Mouse (Mus musculus): Measurements from ENCODE around the gene Ergic1.

The Ergic1 gene

DNA sequence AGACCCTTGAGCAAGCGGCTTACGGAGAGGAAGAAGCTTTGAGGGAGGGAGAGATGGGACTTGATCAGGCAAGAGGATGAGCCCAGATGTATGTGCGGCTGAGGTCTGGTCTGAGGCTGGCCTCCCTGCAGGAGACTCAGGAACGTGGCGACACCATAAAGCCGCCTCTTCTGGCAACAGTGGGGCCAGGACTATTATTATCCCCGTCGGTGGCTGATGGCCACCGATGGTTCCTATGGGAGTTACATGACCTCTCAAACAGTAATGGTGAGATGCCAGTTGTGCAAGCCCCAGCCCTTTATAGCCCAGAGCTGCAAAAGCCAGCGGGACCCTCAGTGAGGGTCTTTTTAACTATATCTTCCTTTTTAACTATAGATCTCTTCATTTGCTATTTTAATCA, 63.7 kb downstream of the Ergic1 start:
- no peak for DNase-seq (ENCODE audit: low read depth, low spot score)

DNA sequence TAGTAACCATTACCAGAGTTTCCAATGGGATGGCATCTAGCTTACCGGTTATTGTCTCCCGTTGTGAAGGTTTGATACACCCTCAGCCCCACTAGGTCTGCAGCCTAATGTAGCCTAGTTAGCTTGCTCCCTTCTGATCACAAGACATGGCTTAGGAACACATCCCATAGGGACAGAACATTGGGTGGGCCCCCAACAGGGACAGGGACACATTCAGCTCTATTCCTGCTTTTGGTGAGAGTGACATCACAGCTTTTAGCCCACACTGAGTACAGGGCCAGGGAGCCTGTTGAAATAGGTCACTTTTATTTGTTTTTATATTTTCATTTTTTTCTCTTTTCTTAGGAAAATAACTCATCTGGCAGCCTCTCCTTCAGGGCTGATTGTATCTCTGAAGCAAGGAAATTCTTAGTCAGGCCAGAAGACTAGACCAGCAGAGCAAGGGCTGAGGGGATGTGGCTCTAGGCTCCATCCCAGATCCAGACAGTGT, 64.3 kb downstream of the Ergic1 start:
- DNase-seq (ENCODE audit: low read depth, low spot score), result no peak

DNA sequence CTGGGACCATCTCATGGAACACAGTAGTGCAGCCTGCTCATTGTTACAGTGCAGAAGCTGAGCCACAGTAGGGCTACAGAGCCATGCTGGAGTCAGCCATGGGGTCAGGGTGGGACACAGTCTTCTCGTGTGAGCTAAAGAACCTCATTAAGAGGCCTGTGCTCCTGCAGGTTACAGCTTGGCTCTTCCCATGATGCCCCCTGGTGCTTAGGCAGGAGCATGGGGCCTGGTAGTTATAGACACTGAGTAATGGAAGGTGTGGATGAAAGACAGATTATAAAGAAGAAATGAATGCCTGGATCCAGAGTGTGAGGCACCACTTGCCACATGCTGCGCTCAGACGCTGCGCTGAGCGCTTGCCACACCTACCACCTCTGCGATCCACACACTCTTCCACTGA, 67.2 kb downstream of the Ergic1 start:
- no peak for DNase-seq (ENCODE audit: low read depth, low spot score)

DNA sequence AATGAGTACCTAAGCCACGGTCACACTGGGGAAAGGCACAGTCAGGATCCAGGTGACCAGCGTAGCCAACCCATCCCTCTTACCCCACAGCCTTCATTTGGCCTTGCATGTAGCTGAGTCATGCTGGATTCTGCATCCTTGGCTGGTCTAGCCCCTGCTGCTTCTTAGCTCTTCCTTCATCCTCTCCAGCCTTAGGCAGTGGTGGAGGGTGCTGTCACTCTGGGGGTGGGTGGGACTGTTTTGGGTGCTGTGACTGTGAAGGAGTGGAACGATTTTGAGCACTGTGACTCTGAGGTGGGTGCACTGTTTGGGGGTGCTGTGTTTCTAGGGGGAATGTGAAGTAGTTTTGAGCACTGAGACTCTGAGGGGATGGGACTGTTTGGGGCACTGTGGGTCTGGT, 67.6 kb downstream of the Ergic1 start:
- DNase-seq (ENCODE audit: low read depth, low spot score), result no peak

DNA sequence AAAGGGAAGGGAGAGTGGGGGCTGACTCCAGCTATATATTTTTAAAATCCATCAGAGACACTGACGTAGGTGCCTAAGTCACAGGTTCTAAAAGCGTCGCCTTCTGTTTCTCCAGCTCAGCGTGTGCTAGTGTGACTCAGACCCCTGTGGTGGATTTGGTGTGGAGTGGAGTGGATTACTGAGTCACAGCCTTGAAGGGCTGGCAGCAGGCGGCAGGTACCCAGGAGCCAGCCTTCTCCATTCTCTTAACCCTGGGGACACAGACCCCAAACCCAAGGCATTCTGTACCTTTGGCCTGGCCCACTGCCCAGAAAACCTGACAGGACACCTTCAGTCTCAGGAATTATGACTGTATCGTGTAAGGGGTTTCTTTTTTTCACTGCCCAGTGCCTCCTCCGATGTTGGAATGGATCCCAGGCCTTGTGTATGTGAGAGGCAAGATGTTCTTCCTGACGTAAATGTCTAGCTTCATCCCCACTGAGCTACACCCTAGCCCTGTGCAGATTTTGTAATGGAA, 70.6 kb downstream of the Ergic1 start:
- DNase-seq (ENCODE audit: low read depth, low spot score), result no peak

DNA sequence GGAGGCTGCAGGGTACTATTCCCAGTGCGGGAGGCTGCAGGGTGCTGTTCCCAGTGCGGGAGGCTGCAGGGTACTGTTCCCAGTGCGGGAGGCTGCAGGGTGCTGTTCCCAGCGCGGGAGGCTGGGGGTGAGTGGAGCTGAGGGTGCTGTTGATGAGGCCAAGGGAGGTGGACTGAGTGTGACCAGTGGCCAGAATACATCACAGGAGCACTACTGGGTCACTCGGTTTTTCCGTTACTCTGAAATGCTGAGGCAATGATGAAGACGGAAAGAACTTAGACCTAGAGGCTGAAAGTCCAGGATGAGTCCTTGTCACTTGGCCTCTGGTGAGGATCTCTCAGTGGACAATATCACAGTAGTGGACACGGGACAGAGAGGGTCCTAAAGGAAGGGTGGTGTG, 71.9 kb downstream of the Ergic1 start:
- no peak for DNase-seq (ENCODE audit: low read depth, low spot score)

DNA sequence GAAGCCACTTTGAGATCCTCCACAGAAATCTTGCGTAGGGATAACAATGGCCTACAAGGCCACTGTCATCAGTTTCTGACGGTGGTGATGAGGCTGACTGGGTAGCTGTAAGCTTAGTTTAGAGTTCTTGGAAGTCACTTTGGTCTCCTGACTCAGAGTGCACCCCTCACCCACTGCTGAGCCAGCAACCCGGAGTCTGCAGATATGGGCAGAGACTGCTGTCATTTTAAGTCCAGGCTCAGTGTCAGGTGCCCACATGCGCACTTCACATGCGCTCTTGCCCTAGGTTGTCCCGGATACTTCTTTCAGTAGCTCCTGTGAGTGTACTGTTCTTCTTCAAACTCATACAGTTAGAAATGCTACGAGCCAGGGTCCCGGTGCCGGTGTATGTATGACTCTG, 72.6 kb downstream of the Ergic1 start:
- no peak for DNase-seq (ENCODE audit: low read depth, low spot score)

DNA sequence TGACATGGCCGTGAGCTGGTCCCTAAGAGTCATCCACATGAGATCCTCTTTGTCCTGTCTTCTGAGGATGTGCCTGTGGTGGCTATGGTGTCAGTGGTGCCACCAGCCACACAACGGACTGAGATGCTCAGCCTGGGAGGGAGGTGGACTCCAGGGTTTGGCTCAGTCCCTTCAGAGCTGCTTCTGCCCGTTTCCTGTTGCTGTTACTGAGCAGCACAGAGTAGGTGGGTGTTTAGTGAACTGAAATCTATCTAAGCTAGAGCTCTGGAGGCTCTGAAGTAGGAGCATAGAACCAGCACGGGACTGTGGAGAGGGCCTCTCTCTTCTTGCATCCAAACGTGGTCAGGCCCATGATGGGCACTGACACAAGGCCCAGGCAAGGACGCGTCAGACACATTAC, 73.2 kb downstream of the Ergic1 start:
- DNase-seq (ENCODE audit: low read depth, low spot score), result no peak

DNA sequence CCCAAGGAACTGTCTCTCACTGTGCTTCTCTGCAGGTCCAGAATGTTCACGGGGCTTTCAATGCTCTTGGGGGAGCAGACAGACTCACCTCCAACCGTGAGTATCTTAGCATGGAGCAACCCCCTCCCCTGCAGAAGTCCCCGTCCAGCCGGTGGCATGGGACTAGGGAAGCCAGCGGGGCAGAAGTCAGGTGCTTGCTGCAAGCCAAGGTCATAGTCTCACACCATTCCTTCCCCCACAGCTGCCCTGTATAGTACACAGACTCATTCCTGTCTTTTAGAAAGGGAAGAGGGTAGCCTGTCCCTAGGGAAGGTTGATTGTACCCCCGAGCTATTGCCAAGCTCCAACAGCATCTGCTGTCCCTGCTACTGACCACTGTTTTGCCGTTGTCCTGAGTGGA, 74.7 kb downstream of the Ergic1 start:
- no peak for DNase-seq (ENCODE audit: low read depth, low spot score)

DNA sequence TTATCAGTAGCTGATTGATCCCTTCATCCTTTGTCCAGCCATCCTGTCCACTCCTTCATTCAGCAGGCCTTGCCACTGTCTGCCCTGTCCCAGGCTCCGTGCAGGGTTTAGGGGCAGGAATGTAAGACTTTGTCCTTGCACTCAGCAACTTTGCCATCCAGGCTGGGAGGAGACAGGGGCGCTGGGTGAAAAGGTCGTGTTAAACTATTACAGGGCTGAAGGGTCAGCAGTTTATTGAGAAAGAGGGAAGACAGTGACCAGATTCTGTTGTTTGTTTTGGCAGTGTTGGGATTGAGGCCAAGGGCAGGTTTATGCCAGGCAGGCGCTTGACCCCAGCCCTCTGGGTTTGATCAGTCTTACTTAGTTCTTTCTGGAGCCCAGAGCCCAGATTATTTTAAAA, 76.6 kb downstream of the Ergic1 start:
- no peak for DNase-seq (ENCODE audit: low read depth, low spot score)

DNA sequence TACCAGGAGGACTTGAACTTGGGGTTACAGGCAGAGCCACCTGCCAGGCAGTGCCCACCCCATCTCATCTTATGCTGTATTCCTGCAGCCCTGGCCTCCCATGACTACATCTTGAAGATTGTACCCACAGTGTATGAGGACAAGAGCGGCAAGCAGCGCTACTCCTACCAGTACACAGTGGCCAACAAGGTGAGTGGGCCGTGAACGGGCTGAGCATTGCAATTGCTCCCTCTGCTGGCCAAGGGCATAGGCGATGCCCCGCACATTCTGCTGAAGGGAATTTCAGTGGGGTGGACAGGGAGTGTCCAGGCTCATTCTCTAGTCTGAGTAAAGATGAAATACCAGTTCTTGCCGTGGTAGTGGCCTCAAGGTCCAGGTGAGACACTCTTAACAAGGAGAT, 77.4 kb downstream of the Ergic1 start:
- no peak for DNase-seq (ENCODE audit: low read depth, low spot score)

DNA sequence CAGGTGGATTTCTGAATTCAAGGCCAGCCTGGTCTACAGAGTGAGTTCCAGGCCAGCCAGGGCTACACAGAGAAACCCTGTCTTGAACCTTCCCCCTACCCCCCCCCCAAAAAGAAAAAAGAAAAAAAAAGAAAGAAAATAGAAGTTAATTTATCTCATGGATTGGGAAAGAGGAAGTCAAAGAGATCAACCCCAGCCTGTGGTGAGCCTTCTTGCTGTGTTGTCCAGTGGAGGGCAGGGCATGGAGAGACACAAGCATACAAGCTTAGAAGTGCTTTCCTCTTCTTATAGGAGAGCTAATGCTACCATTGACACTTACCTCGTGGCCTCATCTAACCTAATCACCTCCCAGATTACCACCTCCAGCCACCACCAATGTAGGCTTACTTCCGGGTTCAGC, 78.5 kb downstream of the Ergic1 start:
- no peak for DNase-seq (ENCODE audit: low read depth, low spot score)

DNA sequence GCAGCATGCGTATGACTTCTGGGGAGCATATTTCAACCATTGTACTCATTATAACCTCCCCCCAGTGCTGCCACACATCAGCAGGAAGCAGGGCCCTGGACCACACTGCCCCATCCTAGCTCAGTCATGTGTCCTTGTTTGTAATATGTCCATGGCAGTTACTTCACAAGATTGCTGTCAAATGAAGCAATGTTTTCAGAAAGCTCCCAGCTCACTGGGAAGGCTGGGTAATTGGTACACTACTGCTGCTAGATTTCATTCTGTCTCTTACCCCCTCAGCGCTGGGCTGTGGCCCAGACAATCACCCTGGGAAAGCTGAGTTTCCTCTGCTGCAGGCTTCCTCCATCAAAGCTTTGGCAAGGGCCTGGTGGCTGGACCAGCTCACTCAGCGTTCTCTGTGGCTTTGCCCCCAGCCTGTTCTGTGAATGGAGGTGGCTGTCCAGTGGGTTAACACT, 79.0 kb downstream of the Ergic1 start:
- no peak for DNase-seq (ENCODE audit: low read depth, low spot score)

DNA sequence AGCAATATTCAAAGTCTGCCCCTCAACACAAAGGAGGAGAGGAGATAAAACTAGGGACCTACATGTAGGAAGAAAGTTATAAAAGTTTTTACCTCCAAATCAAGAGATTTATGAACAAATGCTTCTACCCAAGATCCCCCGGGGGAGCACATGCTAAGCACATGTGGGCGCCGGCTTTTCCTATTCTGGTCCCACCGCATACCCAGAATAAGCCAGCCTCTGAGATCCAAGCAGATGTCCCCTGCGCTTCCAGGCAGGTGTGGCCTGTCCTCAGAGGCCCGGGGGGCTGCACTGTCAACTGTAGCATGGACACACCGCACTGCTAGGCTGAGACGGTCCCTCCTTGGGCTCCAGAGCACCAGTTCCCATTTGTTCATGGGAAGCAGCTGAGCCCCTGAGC, 82.2 kb downstream of the Ergic1 start:
- DNase-seq (ENCODE audit: low read depth, low spot score), result no peak

DNA sequence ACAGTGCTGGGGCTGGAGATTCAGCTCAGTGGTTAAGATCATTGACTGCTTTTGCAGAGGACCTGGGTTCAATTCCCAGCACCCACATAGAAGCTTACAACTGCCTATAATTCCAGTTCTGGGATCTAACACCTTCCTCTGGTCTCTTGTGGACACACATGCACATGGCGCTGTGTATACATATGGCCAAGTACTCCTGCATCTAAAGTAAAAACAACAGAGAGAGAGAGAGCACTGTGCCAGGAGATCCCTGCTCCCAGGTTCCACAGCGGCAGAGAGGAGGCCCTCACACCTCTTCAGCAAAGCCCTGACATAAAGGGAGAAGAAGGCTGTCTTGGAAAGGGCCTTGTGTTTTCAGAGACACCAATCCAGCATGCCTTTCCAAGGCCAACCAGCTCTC, 82.7 kb downstream of the Ergic1 start:
- DNase-seq (ENCODE audit: low read depth, low spot score), result no peak

DNA sequence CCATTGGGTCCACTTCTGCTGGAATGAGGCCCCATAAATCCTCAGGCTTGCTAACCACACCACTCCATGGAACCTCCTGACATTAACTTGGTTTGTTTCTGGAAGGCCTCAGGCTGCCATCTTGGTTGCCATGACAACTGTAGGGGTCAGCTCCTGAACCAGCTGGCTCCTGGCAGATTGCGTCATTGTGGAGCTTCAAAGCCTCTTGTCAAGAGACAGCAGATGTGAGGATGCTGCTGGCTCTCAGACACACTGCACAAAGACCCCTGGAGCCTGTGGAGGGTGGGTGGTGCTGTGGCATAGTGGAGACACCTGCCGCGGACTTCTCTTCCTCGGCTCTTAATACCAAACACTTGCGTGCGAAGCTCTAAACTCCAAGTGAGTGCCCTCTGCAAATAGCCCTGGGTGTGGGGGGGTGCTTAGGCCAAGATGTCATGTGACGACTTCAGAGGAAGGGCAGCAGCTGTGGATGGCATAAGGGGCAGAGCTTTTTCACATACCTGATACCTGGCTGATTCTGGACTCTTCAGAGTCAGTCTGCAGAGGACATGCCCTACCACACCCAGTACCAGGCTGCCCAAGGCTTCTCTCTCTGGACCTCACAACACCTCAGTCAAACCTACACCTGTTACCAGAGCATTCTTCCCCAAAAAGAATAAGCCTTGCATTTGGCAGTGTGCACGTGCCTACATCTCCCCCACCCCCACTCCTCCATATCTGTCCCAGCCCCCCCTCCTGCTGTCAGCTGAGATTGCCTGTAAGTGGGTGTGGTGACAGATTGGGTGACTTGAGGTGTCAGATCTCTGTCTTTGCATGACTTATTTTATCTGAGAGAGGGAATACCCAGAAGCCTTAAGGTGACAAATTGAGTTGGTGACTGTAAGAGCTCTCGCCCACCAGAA, 83.5 kb downstream of the Ergic1 start:
- DNase-seq (ENCODE audit: low read depth, low spot score), result no peak

DNA sequence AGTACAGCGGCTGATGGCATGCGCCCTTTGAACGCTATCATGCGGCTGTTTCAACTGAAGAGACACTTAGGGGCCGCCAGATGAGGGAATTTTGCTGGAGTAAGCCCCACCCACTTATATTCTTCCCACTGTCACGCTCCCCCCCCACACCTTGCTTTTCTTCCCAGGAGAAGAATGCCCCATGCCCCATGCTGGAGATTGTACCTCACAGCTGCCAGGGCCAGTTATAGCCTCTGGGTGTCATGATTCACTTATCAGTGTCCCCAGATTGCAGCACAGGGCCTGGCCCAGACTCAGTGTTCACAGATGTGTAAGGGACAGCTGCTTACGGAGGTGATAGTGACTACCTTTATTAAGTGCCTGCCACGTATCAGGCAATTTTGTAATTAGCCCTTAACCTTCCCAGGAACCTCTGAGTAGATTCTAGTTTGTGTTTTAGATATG, 84.1 kb downstream of the Ergic1 start:
- no peak for DNase-seq (ENCODE audit: low read depth, low spot score)

DNA sequence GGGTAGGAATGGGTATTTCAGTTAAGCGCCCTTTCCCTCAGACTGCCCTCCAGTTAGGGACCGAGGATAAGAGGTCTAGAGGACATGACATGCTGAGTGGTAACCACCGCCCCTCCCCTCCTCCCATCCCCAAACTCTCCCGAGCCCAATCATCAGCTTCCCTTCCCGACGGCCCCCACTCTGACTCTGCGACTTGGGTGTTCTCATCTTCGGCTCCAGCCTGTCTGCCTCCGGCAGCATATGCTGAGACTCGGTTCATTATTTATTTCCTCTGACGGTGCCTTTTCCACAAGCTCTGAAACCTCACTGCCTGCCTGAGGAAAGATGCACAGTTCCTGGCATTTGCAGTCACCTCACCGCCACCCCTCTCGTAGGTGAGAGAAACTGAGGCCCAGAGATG, 86.0 kb downstream of the Ergic1 start:
- DNase-seq (ENCODE audit: low read depth, low spot score), result no peak

DNA sequence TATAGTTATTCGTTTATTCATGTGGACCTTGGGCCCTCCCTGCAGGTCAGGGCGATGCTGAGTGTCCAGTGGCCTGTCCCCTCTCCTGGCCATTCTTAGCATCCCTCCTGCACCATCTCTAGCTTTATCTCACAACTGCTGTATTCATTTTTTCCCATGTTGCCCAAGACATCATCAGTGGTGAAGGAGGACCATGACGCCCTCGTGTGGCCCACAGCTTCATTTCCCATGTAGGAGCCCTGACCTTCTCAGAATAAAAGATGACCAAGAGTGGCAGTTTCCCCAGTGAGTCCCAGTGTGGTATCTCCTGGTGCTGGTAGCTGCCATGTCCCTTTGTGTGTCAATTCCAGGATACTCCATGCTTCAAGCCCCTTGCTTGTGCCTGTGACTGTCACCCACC, 88.3 kb downstream of the Ergic1 start:
- no peak for DNase-seq (ENCODE audit: low read depth, low spot score)

DNA sequence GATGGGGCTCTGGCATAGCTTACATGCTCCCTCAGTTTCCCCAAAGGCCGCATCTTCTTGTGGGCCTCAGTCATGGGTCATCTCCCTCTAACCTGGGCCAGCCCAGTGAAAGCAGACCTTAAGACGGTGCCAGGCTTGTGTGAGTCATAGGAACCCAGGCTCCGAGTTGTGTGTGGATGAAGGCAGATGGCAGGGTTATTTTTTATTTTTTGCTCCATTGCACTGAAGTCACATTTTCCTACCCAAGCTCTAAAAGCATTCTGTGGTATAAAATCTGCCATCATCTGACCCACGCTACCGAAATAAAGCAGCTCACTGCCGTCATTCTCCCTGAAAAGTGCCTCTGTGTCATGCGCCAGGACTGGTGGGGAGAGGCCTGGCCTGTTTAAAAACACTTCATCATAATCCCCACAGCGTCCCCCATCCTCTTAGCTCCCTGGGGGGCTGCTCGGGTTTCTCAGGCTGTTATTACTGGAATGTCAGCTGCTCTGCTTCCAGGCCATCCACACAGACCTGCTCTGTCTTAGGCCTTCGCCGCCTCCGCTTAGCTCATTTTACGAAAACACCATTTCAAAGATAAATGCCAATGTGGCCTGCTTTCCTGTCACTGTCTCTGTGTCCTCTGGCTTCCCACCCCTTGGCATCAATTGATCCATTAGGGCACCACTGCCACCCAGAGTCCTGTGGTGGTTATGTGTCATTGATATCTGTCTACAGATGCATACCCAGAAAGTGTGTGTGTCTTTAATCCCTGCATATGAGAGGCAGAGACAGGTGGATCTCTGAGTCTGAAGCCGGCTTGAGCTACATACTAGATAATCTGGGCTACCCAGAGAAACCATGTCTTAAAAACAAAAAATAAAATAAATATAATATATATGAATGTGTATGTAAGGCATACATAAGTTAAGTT, 89.4 kb downstream of the Ergic1 start:
- DNase-seq (ENCODE audit: low read depth, low spot score), result no peak

DNA sequence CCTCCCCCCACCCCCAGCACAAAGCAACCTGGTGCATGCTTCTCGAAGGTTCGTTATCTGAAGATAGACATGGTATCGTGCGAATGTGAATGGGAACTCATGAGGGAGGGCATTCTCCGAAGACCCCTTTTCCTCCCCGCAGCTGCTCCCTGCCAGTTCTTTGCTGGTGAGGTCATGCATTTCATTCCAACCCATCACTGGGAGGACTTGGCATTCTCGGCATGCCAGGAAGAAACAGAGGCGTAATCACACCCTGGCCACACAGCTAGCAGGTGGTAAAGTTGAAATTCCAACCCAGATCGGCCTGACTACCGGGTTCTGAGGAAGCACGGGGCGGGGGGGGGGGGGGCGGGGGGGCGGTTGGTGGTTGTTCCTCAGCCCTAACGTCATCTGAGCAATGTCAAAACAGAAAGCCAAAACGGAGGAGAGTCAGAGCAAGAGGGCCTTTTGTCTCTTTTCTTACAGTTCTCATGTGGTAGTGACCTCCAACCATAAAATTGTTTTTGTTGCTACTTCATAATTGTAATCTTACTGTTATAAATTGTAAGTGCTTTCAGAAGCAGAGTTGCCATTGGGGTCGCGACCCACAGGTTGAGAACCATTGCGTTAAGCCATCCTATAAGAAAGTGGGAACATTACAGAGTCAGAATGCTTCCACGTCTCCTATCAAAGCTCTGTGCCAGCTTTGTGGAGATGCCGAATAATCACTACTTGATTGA, 97.7 kb downstream of the Ergic1 start:
- no peak for DNase-seq (ENCODE audit: low read depth, low spot score)

DNA sequence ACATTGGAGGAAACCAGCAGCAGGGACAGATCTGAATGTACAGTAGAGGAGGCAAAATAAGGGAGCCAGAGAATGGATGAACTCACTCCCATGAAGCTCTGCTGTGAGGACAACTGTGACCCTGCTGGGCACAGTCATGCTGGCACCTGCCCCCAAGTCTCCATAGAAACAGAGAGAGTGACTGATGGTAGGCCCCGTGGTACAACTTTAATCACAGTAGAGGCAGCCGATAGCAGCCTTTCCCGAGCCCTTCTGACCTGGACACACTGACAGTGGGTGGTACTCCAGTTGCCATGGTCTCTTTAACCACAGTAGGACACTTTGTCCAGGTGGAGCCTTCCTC, 98.3 kb downstream of the Ergic1 start:
- no peak for DNase-seq (ENCODE audit: low read depth, low spot score)
